Mouse (Mus musculus): Measurements from ENCODE around the gene Zbtb22.

Gene Zbtb22

GRCm38 (mm10) chr17:33943454-33943853 is 27.8 kb downstream of the Zbtb22 start:
- no peak for DNase-seq (ENCODE audit: low spot score)

DNA sequence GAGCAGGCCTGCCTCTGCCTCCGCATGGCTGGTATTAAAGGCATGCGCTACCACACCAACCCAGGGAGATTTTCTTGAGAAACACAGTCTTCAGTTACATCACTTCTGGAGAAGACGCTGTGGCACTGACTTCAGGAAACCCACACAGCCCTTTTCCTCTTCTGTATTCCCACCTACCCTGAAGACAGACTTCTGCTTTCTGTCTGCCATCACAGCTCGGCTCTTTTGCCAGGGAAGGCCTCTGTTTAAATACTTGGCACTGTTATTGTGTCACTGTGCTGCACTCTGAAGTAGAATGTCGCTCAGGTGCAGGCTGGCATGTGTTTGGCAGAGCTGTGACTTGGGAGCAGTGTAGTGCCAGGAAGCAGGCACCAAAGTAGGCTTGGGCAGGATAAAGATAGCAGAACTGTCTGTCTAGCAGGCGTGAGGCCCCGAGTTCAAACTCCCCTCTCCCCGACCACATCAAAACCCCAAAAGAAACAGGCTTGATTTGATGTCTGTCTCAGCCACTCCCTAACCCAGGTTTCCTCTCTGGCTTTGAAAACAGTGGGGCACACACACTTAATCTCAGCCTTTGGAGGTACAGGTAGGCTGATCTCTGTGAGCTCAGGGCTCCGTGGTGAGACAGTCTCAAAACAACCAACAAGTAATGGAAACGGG is 31.9 kb downstream of the Zbtb22 start:
- peak; percentile 20 for DNase-seq (ENCODE audit: low spot score)

DNA sequence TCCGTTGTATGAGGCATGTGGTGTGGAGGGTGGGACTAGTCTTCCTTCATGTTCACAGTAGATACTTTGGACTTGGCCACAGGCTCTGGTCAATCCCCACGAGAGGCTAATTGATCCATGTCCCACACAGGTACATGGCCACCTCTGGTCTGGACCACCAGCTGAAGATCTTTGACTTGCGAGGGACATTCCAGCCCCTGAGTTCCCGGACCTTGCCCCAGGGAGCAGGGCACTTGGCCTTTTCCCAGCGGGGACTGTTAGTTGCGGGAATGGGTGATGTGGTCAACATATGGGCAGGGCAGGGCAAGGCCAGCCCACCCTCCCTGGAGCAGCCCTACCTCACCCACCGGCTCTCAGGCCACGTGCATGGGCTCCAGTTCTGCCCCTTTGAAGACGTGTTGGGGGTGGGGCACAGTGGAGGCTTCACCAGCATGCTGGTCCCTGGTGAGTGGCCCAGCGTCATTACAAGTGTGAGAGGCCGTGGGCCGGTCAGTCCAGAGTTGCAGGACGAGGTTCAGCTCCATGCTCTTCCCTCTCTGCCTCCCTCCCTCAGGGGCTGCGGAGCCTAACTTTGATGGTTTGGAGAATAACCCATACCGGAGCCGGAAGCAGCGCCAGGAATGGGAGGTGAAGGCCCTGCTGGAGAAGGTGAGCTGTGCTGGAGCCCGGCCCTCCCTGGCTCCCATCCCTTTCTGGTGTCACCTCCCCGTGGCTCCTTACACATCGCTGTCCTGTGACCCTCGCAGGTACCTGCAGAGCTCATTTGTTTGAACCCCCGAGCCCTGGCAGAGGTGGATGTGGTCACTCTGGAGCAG is 32.6 kb downstream of the Zbtb22 start:
- no peak for DNase-seq (ENCODE audit: low spot score)

- DNase-seq (ENCODE audit: low spot score) = peak; percentile 12
These were observed 33.3 kb downstream of the Zbtb22 start for GRCm38 (mm10) chr17:33948905-33949537.

DNA sequence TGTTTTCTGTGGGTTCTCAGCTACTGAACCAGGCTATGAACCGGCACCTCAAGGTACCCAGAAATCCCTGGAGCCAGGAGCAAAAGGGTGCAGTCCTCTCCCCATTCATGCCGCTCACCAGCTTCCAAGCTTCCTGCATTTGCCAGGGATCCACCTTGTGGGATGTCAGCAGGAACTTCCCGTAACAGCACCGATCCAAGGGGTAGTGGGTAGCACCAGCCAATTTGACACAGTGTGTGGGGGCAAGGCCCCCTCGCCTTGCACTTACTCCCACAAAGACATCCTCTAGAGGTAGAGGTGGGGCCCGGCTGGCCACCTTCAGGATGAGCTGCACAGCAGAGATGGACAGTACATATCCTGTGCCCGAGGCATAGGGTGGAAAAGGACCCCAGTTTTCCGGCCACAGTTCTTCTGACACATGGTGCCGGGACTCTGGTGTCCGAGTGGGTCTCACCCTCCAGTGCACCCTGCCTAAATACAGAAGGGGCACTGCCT is 34.5 kb downstream of the Zbtb22 start:
- DNase-seq (ENCODE audit: low spot score) = no peak

- peak; percentile 77 for DNase-seq (ENCODE audit: low spot score)
These were observed 35.6 kb downstream of the Zbtb22 start, which contains the start of gene B3galt4 for GRCm38 (mm10) chr17:33951021-33951946. Gene B3galt4 (minus strand): TSS chr17:33951488.

DNA sequence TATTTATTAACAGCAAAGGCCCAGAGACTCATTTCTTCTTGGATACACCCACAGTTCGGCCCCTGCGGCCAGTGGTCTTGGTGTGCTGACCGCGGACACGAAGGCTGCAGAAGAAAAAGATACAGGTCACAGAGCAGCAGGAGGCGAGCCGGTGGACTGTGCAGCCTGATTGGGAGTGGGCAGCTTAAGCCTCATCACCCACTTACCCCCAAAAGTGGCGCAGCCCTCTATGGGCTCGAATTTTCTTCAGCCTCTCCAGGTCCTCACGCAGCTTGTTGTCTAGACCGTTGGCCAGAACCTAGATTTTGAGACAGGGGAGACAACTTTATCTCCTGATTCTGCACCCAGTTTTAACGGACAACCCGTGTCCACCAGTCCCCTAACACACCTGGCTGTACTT is 36.3 kb downstream of the Zbtb22 start:
- peak; percentile 8 for DNase-seq (ENCODE audit: low spot score)

GRCm38 (mm10) chr17:33952879-33953278 is 37.2 kb downstream of the Zbtb22 start:
- no peak for DNase-seq (ENCODE audit: low spot score)

GRCm38 (mm10) chr17:33953310-33953709 is 37.6 kb downstream of the Zbtb22 start:
- peak; percentile 3 for DNase-seq (ENCODE audit: low spot score)

DNA sequence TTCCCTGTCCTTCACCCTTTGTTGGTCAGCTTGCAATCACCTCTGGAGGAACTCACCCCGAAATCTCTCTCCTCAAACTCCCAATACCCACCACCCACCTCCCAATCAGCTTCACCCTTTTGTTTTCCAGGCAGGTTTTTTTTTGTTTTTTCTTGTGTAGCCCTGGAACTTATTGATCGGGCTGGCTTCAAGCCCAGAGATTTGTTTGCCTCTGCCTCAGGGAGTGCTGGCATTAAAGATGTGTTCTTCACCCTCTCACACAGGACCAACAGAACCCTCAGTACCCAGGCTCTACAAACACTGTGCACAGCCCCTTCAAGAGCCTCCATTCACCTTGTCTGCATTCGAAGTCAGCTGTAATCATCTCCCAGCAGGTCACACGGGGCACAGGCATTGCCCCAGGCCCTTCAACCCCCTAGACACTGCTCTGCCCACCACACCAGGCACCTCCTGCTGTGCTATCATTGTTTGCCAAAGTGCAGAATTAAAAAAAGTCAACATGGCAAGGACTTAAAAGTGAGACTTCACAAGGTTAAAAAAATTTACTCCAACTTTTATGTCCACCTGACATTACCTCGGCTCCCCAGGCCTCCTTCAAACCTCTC is 38.4 kb downstream of the Zbtb22 start:
- DNase-seq (ENCODE audit: low spot score) = peak; percentile 3

- DNase-seq (ENCODE audit: low spot score) = peak; percentile 10
These were observed 39.2 kb downstream of the Zbtb22 start for GRCm38 (mm10) chr17:33954646-33955554.

DNA sequence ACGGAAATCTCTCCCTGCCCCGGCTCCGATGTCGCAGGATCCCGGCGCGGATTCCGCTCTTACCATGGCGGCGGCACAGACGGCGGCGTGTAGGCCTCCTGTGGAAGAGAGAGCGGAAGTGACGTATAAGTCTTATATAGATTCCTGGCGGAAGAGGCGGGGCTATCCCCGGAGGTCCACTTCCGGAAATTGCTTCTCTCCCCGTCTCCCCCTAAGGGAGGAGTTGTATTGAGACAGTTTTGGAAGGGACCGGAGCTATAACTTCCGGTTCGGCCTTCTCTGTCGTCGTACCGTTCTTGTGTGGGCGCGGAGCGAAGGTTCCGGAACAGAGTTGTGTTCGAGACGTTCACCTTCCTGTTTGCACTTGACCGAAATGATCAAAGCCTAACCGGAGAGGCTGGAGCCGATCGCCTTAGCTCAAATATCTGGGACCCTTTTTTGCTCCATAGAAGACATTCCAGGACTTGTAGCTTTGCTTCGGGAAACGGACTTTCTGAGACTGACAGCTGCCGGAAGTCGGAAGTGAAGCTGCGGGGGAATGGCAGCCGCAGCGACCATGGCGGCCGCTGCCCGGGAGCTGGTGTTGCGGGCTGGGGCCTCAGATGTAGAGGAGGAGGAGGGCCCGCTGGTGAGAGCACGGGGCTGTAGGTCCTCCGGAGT is 40.0 kb downstream of the Zbtb22 start, which contains the start of the genes Vps52 and Rps18:
TSS of gene Vps52 (plus strand) at position 258 of the 660 bp plus-strand sequence.
TSS of gene Rps18 (minus strand) at position 447 of the 660 bp plus-strand sequence.
- peak; percentile 98 for DNase-seq (ENCODE audit: low spot score)

GRCm38 (mm10) chr17:33956336-33956735 is 40.6 kb downstream of the Zbtb22 start:
- peak; percentile 12 for DNase-seq (ENCODE audit: low spot score)

DNA sequence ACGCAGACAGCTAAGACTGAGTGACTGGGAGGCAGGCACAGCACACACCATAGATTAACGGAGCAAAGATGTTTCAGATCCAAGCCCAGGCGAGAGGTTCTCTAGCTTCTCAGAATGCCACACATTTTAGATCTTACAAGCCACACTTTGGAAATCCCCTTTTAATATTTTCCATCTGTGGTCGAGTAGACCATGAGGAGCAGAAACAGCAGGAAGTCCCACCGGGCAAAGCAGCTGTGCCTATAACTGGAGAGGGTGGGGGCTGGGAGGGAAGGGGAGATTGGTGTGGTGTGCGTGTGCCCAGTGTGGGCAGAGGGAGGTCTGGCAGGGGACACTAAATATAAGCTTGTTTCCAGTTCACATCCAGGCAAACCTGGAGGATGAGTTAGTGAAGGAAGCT is 41.8 kb downstream of the Zbtb22 start:
- no peak for DNase-seq (ENCODE audit: low spot score)

DNA sequence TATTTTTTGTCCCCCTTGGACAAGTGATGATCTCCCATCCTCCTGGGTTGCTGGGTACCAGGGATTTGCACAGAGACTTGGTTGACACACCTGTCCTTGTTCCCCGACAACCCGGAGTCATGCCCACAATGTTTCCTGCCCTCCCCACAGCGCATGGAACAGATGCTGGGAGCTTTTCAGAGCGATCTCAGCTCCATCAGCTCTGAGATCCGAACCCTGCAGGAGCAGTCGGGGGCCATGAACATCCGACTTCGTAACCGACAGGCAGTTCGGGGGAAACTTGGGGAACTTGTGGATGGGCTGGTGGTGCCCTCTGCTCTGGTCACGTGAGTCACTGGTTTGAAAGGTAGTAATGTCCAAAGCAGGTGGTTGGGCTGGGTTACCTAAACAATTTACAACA is 42.7 kb downstream of the Zbtb22 start:
- DNase-seq (ENCODE audit: low spot score) = peak; percentile 4

GRCm38 (mm10) chr17:33959135-33959534 is 43.4 kb downstream of the Zbtb22 start:
- peak; percentile 3 for DNase-seq (ENCODE audit: low spot score)

- peak; percentile 5 for DNase-seq (ENCODE audit: low spot score)
These were observed 44.2 kb downstream of the Zbtb22 start for GRCm38 (mm10) chr17:33959948-33960347.

- peak; percentile 3 for DNase-seq (ENCODE audit: low spot score)
These were observed 47.2 kb downstream of the Zbtb22 start for GRCm38 (mm10) chr17:33962876-33963275.

Data from layer of hippocampus, adult 11-12 months (tissue).